Mouse (Mus musculus) thymus, postnatal 36 days (tissue): ENCODE results near the gene Dydc2.
"Not testable (repeated sequence)": the region's sequence is repeated elsewhere in the genome, so short reads cannot be mapped to it uniquely, and the experiment has no call there.

Source experiments
- DNase-seq, 2 experiments: peaks; one replicate each; pipeline ENCODE4 v3.0.0; 2022; ENCODE audit warnings: mixed read lengths in 2 of 2

Gene Dydc2

DNA sequence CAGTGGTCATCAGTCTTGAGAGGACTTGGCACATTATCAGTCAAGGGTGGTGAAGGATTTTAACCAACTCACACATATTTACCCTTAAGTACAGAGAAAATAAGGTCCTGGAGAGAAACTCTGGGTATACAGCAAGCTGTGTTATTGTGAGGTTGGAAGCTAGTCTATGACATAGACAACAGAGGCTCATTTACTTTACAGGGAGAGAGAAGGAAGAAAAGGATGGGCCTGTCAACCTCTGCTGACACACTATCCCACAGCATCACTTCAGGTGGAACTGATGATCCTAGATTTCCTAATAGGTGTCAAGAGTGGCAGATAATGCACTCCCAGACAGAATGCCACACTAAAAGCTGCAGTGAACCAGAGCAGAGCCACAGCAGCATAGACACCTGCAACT, at the start of gene Dydc2:
Dydc2 (minus strand) TSS at position 101 of the 400 bp plus-strand sequence.
- no peak for DNase-seq

DNA sequence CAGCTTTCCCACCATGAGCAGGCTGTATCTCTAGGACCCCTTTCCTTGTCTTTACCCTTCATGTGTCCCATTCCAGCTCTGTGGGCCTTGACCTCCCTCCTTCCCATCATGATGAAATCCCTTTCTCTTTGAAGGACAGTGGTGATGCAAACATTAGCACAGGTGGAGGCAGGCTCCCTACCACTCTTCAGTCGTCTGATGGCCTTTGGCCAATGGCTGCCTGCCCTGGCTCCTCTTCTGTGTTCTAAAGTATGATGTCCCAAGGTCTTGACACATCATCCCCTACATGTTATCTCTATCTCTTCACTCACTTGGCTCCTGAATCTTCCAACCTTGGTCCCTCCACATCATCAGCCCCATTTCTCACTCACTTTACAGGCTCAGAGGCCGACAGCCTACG, 47.3 kb upstream of the Dydc2 start:
- DNase-seq: no peak

GRCm38 (mm10) chr14:41112944-41113343, 43.9 kb upstream of the Dydc2 start:
- no peak for DNase-seq

DNA sequence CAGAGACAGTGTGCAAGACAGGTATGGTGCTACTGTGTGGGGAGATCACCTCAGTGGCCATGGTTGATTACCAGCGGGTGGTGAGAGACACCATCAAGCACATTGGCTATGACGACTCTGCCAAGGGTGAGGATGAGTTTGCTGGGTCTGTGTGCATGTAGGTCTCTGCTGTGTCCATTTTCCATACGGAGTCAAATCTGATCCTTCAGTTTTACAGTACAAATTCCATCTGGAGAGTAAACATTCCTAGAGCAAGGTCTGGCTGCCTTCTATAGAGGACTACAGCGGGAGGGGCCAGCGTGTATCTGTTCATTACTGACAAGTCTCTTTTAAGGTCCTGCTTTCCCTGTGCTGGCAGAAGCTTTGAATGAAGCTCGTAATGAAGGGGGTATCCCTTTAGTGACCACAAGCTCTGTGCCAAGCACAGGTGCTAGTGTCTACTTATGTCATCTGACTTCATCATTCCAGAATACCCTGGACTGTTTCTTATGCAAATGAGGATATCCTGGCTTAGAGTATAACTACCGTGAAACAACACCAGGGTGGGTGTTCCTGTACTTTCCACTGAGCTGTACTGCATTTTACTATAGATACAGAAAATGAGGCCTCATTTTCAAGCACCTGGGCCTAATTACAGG, 42.1 kb upstream of the Dydc2 start:
- no peak for DNase-seq

DNA sequence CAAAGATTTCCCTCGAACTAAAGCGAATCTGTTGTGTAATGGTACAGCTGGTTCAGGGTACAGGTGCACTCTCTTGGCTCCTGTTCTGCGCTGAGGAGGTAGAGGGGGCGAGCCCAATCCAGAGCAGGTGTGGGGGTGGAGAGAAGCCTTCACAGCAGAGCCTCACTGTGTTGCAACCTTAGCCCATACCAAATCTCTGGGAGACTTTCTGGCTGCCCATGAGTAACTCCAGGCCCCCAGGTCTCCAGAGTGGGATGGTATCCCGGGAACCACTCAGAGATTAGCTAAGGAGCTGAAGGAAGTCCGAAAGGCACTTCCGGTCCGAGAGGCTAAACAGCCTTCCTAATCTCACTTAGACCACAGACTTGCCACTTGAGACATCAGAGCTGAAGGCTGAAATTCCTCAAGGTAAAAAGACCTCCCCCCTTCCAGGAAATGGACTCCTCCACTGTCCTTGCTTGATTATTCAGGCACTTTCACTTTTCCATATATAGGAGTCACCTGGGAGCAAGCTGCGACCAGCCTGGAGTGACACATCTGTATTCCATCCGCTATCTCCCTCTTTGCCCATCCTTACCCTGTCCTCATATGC, 35.9 kb upstream of the Dydc2 start, which contains the start of gene Mat1a:
Mat1a (plus strand) TSS at position 183 of the 592 bp plus-strand sequence.
- DNase-seq: no peak

DNA sequence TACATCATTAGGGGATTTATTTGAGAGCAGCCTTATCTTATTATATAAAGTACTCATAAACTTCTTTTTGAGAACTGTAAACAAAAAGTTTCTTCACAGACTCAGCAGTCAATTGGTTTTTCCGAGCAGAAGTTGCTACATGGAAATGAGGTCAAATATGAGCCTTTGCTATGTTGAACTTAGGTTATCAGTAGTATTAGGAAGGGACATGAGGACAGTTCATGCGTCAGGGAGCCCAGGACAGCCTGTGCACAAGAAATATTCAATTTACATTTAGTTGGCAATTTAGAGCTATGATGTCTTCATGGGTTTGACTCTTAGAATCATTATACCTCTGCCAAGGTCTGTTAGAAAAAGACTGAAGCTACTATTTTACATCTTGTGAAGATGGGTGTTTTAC, 33.3 kb upstream of the Dydc2 start:
- no peak for DNase-seq

GRCm38 (mm10) chr14:41101242-41101641, 32.2 kb upstream of the Dydc2 start:
- no peak for DNase-seq

DNA sequence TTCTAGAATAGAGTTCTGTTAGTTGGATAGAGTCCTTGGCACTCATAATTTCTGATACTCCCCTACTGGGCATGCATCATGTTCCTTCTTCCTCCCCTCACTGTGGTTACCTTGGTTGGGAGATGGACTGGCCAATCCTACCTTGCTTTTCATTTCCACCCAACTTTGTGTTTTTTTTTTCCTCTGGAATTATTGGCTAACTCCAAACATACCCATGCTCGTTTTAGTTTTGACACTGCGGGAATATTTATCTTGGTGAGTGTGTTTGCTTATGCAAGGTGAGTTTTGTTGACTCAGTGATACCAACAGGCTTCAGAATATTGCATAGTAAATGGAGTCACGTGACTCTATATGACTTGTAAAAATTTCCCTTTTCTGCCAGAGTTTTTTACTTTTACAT, 31.7 kb upstream of the Dydc2 start:
- DNase-seq: no peak

- no peak for DNase-seq
These were observed 29.7 kb upstream of the Dydc2 start for GRCm38 (mm10) chr14:41098726-41099125.

GRCm38 (mm10) chr14:41096296-41096860, 27.4 kb upstream of the Dydc2 start:
- no peak for DNase-seq

DNA sequence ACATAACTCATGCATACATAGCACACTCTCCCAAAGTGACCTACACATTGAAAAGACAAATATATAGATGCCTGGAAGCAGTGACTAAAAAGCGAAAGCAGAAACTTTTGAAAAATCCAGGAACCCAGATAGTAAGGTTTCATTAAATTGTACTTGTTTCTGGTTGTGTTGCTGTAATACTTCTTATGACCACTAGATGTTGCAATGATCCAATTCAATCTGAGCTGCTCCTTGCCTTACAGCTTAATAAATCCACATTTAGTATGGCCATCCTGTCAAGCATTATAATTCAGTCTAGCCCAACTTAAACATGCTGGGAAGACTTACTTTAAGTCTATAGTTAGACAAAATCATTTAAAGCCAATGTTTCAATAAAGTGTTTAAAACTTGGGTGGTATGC, 25.1 kb upstream of the Dydc2 start:
- DNase-seq: no peak

GRCm38 (mm10) chr14:41090777-41091176, 21.8 kb upstream of the Dydc2 start:
- no peak for DNase-seq

GRCm38 (mm10) chr14:41087509-41087908, 18.5 kb upstream of the Dydc2 start:
- DNase-seq: peak; percentile 7 to 8

DNA sequence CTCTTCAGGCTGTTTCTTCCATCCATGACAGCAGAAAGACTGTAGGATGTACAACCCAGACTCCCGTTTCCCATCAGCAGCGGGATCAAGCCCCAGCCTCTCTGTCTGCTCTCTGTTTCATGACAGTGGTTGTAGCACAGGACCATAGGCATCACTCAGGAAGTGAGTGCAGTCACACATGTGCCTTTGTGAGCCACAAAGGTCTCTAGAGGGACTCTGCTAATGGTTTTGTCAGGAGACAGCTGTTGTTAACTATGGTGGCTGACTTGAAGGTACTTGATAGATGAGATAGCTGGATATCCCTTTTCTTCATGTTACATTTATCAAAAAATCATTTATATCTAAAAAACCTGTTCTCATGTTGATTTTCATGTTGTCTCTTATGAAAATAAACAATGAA, 13.4 kb upstream of the Dydc2 start:
- no peak for DNase-seq

DNA sequence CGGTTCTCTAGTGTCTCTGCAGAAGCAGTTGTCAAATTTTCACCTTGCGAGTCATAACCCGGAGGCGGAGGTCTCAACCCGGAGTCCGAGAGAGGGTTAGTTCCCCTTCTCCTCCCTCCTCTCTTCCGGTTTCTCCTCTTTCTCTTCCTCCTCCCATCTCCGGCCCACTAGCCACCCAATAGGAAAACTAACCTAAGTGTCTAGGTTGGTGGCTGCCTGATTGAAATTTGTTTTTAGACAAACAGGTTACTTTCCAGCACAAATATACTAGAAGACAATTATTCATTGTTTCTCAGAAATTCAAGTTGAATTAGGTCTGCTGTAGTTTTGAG, 3.9 kb upstream of the Dydc2 start:
- DNase-seq: no peak

GRCm38 (mm10) chr14:41072229-41072943, 3.4 kb upstream of the Dydc2 start, which contains the start of gene Dydc1:
Gene Dydc1 (plus strand): TSS chr14:41072911.
- DNase-seq: peak; percentile 3 to 12

DNA sequence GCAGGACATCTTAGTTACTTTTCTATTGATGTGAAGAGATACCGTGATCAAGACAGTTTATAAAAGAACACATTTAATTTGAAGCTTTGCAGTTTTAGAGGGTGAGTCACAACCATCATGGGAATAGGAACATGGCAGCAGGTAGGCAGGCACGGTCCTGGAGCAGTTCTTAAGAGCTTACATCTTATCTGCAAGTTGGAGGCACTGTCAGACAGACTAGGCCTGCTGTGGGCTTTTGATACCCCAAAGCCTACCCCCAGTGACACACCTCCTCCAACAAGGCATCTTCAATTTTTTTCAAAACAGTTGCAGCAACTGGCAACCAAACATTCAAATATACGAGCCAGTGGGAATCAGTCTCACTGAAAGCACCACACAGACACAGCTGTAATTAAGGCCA, 1.3 kb upstream of the Dydc2 start:
- no peak for DNase-seq

DNA sequence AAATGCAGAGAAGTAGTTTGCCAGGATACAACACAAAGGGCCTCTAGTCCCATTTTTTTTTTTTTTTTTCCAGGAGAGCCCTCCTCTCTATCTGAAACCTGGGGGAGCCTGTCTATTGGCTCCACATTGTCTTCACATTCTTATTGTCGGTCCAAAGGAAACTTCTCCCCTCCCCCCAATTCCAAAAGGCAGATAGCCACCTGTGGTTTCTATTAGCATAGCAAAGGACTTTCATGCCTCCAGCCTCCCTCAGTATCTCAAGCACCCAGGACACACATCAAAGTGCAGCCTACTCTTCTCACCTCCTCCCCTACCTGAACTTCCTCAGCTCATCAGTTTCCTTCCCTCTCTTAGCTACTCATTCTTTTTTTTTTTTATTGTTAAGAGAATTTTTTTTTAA, 2.6 kb downstream of the Dydc2 start:
- DNase-seq: no peak

- no peak for DNase-seq
These were observed 3.8 kb downstream of the Dydc2 start for GRCm38 (mm10) chr14:41065168-41065567.

DNA sequence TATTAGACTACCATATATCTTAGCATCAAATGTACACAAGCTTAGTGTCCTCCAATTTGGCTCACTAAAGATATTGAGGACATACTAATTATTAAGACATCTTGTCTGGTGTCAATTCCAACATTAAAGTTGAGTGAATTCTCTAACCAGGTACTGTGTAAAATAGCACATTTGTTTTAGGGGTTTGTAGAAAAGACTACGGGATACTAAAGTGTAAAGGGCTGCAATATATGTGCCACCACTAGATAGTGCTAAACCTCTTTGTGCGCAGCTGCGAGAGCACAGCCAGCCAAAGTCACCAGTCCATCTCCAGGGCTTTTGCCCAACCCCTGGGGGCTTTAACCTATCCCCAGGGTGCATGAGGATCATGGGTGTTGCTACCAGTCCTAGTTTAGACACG, 15.8 kb downstream of the Dydc2 start:
- not testable (repeated sequence) for DNase-seq

- DNase-seq: peak in 1 of 2 experiments; percentile 5
These were observed 16.5 kb downstream of the Dydc2 start for GRCm38 (mm10) chr14:41052481-41052880.

GRCm38 (mm10) chr14:41050471-41050870, 18.5 kb downstream of the Dydc2 start:
- peak; percentile 7 to 26 for DNase-seq

GRCm38 (mm10) chr14:41047402-41047801, 21.6 kb downstream of the Dydc2 start:
- DNase-seq: no peak
